Mouse (Mus musculus) layer of hippocampus, adult 9-10 months (tissue): ENCODE results near the gene Cd164.

Experiments used
- DNase-seq: peaks from one replicate; pipeline ENCODE4 v3.0.0; 2022; ENCODE audit warnings: low spot score

Cd164 gene

GRCm38 (mm10) chr10:41500941-41501340 lies 18.3 kb upstream of the Cd164 start:
- no peak for DNase-seq

- no peak for DNase-seq
These were observed 14.2 kb upstream of the Cd164 start for GRCm38 (mm10) chr10:41504996-41505395.

DNA sequence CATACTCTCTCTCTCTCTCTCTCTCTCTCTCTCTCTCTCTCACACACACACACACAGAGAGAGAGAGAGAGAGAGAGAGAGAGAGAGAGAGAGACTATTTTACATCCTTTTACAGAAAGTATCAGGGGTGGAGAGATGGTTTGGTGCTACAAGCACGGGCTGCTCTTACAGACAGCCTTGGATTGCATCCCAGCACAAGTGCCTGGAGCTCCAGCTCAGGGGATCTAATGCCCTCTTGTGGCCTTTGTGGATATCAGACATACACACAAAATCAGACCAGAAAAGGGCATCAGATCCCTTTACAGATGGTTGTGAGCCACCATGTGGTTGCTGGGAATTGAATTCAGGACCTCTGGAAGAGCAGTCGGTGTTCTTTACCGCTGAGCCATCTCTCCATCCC lies 13.8 kb upstream of the Cd164 start:
- peak; percentile 53 for DNase-seq

GRCm38 (mm10) chr10:41509160-41509559 lies 10.1 kb upstream of the Cd164 start:
- DNase-seq, result no peak

- no peak for DNase-seq
These were observed 4.9 kb upstream of the Cd164 start for GRCm38 (mm10) chr10:41514301-41514700.

GRCm38 (mm10) chr10:41514921-41515320 lies 4.3 kb upstream of the Cd164 start:
- DNase-seq, result no peak

DNA sequence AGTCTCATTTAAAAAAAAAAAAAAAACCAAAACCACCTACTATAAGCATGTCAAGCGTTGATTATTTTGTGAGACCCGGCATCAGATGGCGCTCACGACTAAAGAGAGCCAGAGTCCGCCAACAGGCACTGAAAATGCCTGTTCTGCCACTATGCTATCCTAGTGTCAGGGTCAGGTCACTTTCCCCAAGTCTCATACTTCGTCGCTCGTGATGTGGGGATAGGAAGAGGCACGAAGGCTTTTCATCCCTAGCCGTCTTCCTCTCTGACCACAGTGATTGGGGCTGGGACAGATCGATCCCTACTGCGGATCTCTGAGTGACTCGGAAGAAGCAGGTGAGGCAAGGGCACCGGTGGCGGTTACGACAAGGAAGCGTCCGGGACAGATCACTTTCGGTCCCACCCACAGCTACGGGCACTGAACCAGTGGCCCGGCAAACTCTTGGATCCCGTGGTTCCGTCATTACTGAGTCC lies 670 bp upstream of the Cd164 start:
- peak; percentile 62 for DNase-seq

DNA sequence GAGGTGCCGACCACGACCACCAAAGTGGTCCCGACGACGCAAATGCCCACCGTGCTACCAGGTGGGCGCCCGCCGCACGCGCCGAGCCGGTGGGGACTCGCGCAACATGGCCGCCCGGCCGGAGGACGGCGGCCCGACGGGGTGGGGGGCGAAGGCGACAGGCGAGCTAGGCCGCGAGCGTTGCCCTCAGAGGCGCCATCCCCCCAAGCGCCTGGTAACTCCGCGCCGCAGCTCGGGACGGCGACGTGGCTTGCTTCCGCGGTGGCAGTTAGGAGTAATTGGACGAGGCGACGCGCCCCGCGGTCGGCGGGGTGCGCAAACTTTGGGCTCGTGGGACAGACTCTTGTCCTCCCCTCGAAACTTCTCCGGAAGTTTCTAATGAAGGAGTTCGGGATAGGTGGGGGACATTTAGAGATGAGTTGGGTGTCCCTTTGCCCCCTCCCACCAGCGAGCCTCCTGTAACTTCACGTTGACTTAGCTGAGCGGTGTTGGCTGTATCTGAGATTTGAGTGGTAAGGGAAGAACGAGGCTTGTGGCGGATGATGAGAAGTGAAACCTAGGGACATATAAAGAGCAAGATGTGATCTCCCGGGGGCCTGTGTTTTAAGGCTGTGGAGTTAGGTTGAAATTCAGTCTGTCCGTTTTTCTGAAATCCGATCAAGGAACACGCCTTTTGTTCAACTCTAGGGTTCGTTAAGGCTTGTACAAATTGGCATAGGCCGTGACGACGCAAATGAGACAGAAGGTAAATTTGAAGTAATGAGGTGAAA lies 611 bp downstream of the Cd164 start:
- DNase-seq, result peak; percentile 20

DNA sequence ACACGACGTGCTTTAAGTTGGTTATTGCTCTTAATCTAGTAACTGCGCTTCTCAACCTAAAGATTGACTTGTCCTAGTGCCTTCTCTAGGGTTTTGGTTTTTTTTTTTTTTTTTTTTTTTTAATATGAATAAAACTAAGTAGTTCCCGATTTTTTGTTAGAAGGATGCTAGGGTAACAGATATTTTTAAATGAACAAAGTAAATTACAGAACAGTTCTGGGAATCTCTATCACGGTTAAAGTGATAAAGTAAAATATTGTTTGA lies 1.1 kb downstream of the Cd164 start:
- no peak for DNase-seq

GRCm38 (mm10) chr10:41523386-41523785 lies 4.2 kb downstream of the Cd164 start:
- no peak for DNase-seq

DNA sequence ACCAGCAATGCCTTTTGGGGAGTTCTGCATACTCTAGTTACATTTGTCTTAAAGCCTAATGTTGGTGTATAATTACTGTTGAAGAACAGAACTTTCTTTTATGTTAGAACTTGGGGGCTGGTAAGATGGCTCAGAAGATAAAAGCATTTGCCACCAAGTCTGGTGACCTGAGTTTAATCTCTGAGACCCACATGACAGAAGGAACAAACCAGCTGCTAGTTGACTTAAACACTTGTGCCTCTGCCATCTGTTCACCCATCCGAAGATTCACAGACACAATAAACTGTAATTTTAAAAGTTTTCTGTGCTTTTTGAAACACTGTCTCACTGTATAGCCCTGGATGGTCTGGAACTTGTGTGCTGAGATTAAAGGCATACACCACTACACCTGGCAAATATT lies 6.5 kb downstream of the Cd164 start:
- DNase-seq, result no peak

GRCm38 (mm10) chr10:41529972-41530371 lies 10.8 kb downstream of the Cd164 start:
- no peak for DNase-seq

GRCm38 (mm10) chr10:41535991-41536390 lies 16.8 kb downstream of the Cd164 start:
- DNase-seq, result no peak

- DNase-seq, result no peak
These were observed 17.5 kb downstream of the Cd164 start for GRCm38 (mm10) chr10:41536714-41537113.

- DNase-seq, result no peak
These were observed 18.2 kb downstream of the Cd164 start for GRCm38 (mm10) chr10:41537226-41537982.

GRCm38 (mm10) chr10:41537983-41538330 lies 18.7 kb downstream of the Cd164 start:
- DNase-seq, result no peak

DNA sequence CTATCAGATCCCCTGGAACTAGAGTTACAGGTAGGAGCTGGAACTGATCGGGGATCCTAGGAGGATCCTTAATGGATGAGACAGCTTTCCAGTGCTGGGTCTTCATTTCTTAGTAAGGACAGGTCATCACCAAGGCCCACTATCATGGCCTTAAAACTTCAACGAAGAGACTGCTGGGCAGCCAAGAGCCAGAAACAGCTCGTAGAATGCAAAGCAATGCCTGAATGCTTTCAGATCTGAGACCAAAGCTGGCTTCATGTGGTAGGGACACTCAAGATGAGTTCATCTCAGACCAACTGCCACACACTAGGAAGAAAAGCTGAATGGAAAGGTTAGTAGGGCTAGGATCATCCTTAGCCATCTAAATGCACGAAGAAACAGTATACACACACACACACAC lies 19.8 kb downstream of the Cd164 start:
- no peak for DNase-seq

GRCm38 (mm10) chr10:41542057-41542456 lies 22.8 kb downstream of the Cd164 start:
- no peak for DNase-seq

GRCm38 (mm10) chr10:41543439-41543838 lies 24.2 kb downstream of the Cd164 start:
- no peak for DNase-seq

DNA sequence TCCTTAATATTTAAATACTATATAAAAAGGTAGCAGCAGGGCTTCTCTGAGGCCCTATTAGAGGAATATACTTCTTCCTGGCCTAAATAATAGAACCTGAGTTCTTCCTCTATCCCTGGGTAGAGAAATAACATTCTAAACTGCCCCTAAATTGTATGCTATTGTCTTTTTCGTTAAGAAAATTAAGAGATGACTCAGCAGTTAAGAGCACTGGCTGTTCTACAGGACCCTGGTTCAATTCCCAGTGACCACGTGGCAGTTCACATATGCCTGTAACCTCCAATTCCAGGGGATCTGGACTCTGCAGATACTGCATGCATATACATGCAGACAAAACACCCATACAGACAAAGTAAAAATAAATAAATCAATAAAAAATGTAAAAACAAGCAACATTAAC lies 24.6 kb downstream of the Cd164 start:
- no peak for DNase-seq

DNA sequence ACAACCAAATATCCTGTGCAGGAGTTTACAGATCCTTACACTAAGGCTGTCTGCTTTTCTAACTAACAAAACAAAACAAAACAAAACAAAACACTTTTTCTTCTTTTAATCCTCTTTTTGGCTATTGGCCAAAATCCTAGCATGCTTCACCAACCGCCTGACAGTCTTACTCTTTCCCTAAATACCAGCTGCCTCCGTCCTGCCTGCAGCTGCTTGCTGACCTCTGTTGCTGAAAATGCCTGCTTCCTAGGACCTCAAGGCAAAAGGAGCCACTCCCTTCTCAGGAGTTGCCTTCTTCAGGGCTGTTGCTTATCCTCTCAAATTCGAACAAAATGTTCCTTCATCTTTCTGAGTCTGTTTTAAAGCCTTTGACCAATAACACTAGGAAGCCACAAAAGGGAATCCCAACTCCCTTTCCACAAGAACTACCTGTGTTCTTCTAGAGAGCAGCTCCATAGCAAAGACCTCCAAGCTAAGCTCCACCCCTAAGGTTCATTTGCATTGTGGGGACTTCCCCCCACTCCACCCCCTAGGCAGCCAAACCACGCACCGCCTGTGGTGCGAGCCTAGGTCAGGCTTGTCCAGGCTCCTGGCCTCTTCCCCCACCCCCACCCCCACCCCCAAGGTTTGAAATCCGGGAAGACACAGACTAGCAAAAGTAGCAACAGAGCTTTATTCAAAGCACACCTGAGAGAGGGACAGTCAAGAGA lies 25.4 kb downstream of the Cd164 start:
- DNase-seq, result no peak

- DNase-seq, result no peak
These were observed 26.1 kb downstream of the Cd164 start for GRCm38 (mm10) chr10:41545224-41545755.
